Mouse (Mus musculus): Measurements from ENCODE around the gene Olfr968. TPM values are rescaled to one million over a fixed set of nuclear protein-coding genes. Genes with fewer than 3 reads are reported as not detected.

The Olfr968 gene
- not detected for total RNA-seq (2022)

DNA sequence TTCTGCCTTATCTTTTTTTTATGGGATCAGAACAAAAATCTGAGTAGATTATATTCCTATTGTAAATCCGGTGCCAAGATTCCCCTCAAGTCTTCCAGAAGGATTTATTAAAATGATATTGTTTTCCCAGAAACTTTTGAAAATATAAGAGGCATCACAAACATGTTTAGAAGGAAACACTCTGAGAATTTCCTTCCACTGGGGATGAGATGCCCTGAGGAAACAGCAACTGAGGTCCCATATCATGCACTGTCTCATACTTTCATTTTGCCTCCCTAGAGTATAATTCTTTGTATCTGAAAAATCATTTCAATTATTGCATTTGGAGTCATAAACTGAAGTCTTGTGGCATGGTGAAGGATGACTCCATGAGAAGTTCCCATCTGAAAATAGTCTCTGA is at the start of gene Olfr968:
TSS of gene Olfr968 (minus strand) at position 101 of the 400 bp plus-strand sequence.
- DNase-seq: no peak

DNA sequence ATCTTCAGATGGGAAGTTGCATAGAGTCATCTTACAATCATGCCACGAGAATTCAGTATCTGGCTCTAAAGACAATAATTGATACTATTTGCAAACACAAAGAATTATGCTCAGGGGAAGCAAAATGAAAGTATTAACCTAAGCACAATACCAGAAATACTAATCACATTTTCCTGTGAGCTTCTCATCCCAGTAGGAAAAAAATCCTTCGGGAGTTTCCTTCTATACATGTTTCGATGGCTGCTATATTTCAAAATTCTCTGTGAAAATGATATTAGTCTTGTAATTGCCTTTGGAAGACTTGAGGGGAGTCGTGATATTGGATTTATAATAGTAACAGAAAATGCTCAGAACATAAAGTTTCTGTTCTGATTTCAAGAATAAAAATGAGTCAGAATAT is 25.5 kb upstream of the Olfr968 start, which contains the start of gene Olfr970:
TSS of gene Olfr970 (plus strand) at position 301 of the 400 bp plus-strand sequence.
- DNase-seq: no peak

DNA sequence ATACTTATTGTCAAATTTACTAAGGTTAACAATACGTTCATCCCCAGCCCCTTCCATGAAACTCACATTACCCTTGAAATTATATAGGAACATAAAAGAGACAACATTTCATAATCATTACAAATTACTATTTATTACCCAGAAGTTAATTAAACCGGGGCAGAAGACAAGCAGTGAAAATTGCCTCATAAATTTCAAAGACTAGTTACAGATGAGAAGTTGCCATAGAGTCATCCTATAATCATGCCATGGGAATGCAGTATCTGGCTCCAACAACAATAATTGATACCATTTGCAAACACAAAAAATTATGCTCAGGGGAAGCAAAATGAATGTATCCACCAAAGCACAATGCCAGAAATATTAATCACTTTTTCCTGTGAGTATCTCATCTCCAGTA is 7.5 kb upstream of the Olfr968 start, which contains the start of gene Olfr969:
TSS of gene Olfr969 (plus strand) at position 388 of the 400 bp plus-strand sequence.
- no peak for DNase-seq

DNA sequence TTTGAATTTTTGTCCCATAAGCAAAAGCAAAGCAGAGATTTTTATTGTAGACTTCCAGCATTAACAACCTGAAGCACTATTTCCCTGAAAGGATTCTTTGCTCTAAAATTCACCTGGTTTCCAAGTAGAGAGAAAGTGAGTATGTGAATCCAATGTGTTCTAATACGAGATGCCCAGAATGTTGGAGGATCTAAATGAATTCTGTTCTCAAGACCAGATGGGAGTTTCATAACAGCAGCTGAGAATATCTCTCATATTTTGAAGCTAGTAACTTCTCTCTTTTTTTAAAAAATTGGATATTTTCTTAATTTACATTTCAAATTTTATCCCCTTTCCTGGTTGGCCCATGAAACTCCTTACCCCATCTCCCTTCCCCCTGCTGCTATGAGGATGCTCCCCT is 36.6 kb downstream of the Olfr968 start:
- DNase-seq: no peak

DNA sequence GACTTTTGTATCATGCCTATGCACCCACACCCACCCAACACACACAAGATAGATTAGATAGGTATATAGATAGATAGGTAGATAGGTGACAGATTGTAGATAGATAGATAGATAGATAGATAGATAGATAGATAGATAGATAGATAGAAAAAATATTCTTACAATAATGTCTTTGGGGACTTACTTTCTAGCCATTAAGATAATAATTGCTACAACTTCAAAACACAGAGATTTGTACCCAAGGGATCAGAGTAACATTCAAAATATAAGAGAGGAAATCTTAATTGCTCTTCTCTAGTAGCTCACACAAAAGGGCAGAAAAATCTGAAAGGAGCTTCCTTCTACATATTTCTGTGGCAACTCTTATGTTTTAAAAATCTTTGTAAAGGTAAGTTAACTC is 37.1 kb downstream of the Olfr968 start, which contains the start of gene Olfr967:
TSS of gene Olfr967 (plus strand) at position 301 of the 400 bp plus-strand sequence.
- no peak for DNase-seq

DNA sequence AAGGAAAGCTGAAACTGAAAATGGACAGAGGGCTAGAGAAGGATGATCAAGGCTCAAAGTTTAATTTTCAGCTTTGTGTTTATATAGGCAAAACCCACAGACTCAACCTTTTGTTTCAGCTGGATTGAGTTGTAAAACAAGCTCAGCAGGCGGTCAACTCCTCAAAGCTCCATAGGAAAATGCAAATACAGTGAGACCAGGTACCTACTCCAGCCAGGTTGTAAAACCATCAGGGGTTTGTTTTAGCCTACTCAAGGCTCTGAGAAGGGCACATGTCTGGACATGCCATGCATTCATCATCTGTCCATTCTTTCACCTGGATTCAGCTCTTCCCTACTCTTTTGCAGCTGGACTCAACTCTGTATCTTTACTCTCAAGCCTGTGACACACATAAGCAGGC is 42.3 kb downstream of the Olfr968 start:
- no peak for DNase-seq

DNA sequence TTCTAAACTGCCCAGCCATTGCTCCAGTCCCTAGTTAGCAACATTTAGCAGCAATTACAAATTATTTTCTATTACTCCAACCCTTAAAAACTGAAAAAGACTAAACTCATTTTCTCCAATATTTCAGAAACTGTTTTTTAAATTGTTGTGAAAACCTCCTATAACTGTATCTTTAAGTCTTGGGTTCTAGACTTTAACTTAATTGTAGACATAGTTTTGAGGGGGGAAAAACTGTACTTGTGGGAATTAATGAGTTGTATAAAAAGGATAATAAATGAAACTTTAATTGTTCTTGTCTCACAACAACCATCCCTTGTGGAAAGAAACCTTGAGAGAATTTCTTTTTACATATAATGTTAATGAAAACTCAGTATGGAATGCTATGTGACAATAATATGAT is 52.4 kb downstream of the Olfr968 start, which contains the start of gene Olfr150:
TSS of gene Olfr150 (plus strand) at position 301 of the 400 bp plus-strand sequence.
- no peak for DNase-seq

Other genes starting within 250 kb of the Olfr968 start
- gene Olfr958, start 229.2 kb downstream of the Olfr968 start, total RNA-seq (2022): not detected
- gene Olfr959, start 207.7 kb downstream of the Olfr968 start, total RNA-seq (2022): not detected
- 10 to 100 TPM; 14.1 to 23.1 (median 19.1) TPM for gene AW551984, start 178.8 kb downstream of the Olfr968 start, total RNA-seq (2022)
- not detected for gene Olfr148, start 172.6 kb downstream of the Olfr968 start, total RNA-seq (2022)
- not detected for gene Olfr960, start 161.9 kb downstream of the Olfr968 start, total RNA-seq (2022)
- gene Olfr961, start 138.2 kb downstream of the Olfr968 start, total RNA-seq (2022): not detected
- not detected for gene Olfr963, start 116.0 kb downstream of the Olfr968 start, total RNA-seq (2022)
- gene Olfr149, start 76.1 kb downstream of the Olfr968 start, total RNA-seq (2022): not detected
- not detected for gene Olfr965, start 71.9 kb downstream of the Olfr968 start, total RNA-seq (2022)
- not detected for gene Olfr150, start 52.3 kb downstream of the Olfr968 start, total RNA-seq (2022)
- gene Olfr967, start 37.0 kb downstream of the Olfr968 start, total RNA-seq (2022): not detected
- not detected for gene Olfr969, start 7.7 kb upstream of the Olfr968 start, total RNA-seq (2022)
- not detected for gene Olfr970, start 25.6 kb upstream of the Olfr968 start, total RNA-seq (2022)
- gene Olfr971, start 53.6 kb upstream of the Olfr968 start, total RNA-seq (2022): not detected
- gene Olfr972, start 83.2 kb upstream of the Olfr968 start, total RNA-seq (2022): not detected
- not detected for gene Olfr229, start 124.1 kb upstream of the Olfr968 start, total RNA-seq (2022)
- not detected for gene Olfr974, start 154.2 kb upstream of the Olfr968 start, total RNA-seq (2022)
- gene Olfr975, start 168.8 kb upstream of the Olfr968 start, total RNA-seq (2022): not detected
- not detected for gene Olfr976, start 177.9 kb upstream of the Olfr968 start, total RNA-seq (2022)
- gene Olfr978, start 208.9 kb upstream of the Olfr968 start, total RNA-seq (2022): not detected
- not detected for gene Olfr979, start 220.2 kb upstream of the Olfr968 start, total RNA-seq (2022)
- gene Olfr980, start 226.3 kb upstream of the Olfr968 start, total RNA-seq (2022): not detected
- gene Olfr981, start 238.2 kb upstream of the Olfr968 start, total RNA-seq (2022): not detected

Data from adrenal gland, adult 8-10 months (tissue).